Mouse (Mus musculus): ENCODE data around the gene Ptger2. TPM values are rescaled to one million over a fixed set of nuclear protein-coding genes. Genes with fewer than 3 reads are reported as not detected.

Ptger2 gene
- total RNA-seq, 1 experiment from 2014 or later, result 2.8 TPM

DNA sequence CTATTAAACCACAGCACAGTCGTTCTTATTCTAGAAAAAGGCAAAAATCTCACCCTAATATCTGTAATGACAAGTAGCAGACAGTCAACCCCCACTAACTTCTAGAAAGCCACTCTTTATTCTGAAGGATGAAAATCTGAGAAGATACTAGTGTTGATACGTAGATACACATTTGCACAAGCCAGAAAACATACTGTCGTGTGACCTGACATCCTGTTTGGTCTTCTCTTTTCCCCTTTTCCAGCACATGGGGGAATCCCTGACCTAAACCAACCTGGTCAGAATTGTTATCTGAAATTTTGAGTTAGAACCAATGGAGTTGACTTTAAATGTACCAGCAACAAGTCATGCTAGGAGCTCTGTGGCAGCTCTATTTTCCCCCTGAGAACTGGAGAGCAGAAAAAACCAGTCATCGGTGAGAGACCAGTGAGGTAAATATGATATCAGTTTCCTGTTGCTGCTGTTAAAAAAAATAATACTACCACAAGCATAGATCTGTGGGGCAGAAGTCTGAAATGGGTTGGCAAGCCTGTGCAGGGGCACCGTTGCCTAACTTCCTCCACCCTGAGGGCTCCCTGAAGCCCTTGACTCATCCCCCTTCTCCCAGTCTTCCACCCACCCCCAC lies 53.0 kb downstream of the Ptger2 start:
- peak; percentile 87 for ATAC-seq (replicated peaks; ENCODE audit: low read depth, poor library complexity, severe bottlenecking)

DNA sequence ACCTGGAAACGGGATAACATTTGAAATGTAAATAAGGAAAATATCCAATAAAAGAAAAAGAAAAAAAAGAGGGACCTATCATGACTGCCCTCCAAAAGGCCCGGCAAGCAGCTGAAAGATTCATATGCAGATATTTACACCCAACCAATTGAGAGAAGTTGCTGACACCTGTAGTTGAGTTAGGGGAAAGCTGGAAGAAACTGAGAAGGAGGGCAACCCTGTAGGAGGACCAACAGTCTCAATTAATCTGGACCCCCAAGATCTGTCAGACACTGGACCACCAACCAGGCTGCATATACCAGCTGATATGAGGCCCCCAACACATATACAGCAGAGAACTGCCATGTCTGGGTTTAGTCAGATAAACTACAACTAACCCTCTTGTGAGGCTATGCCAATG lies 60.1 kb downstream of the Ptger2 start:
- ATAC-seq (replicated peaks; ENCODE audit: low read depth, poor library complexity, severe bottlenecking), result no peak

DNA sequence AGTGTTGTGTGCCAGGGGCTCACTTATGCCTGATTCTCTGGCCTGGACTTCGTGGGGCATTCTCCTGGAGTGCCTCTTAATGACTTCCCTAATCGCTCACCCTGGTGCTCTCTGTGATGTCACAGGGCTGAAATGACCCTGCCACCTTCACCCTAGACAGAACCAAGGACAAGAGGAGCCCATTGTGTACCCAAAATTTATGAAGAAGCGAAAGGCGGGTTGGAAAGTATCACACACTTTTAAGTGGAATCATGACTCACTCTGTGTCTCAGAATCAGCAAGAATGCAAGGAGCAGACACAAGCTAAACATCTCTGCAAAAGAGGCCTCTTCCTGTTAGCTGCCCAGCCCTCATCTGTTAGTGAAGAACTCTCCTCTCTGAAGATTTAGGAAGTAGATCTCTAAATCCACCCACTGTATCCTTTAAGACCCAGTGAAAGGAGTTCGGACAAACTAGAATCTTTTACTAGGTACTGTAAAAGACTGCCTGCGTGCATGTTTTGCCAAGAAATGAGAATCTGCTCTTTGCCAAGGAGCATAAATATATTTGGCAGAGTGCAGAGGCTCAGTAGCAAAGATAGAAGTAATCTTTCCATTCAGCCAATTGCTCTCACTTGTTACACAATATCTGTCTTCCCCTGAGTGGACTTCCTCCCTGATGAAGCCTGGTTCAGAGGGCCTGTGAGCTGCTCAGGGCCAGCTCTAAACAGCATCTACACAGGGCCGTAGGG lies 61.9 kb downstream of the Ptger2 start:
- ATAC-seq (replicated peaks; ENCODE audit: low read depth, poor library complexity, severe bottlenecking), result peak; percentile 88

DNA sequence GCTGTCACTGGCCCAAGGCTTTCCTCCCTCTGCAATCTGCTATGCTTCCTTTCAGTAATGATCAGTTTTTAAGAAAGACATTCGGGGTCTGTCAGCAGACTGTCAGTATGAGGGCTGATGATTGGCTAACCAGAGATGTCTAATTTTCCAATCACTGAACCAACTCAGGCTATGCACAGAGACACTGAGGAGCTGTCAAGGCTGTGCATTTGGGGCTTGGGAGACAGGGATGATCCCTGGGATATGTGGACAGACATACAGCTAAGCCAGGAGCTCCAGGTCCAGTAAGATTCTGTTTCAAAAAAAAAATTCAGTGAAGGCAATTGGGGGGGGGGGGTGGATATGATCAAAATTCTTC lies 62.4 kb downstream of the Ptger2 start:
- no peak for ATAC-seq (replicated peaks; ENCODE audit: low read depth, poor library complexity, severe bottlenecking)

DNA sequence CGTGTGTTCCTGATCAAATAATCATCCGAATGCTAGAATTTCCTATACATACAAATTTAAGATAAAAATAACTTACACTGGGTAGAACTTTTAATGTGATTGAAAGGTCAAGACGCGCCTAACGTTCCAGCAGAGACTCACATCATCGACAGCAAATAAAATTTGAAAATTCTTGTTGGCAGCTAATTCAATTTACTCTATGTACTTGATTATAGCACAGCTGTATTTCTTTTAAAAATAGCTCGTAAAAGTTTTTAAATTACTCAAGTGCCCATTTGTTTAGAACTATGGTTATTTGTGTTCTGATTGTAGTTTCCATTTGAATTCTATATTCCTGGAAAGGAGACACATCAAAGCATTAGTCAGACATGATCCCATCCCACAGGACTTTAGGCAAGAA lies 63.1 kb downstream of the Ptger2 start:
- no peak for ATAC-seq (replicated peaks; ENCODE audit: low read depth, poor library complexity, severe bottlenecking)

Other genes starting within 250 kb of the Ptger2 start
- not detected in 2 replicates for gene Gm8267, start 237.9 kb upstream of the Ptger2 start, total RNA-seq (2017)
- gene Ptgdr, start 128.8 kb upstream of the Ptger2 start, total RNA-seq (2017), result not detected in 2 replicates
- 0.05 and 0.32 TPM in 2 replicates for gene Gpr137c, start 231.5 kb downstream of the Ptger2 start, total RNA-seq (2017)
- gene Txndc16, start 232.1 kb downstream of the Ptger2 start, total RNA-seq (2017), result 14.6 and 18.3 TPM in 2 replicates

All from common myeloid progenitor, adult 5-6 weeks (primary cell).